Mouse (Mus musculus) forebrain, embryonic 12.5 days (tissue): ENCODE results near the gene Emid1. TPM values are rescaled to one million over a fixed set of nuclear protein-coding genes. Genes with fewer than 3 reads are reported as not detected.
A peak's percentile ranks its signal among the peaks of the same experiment; 100 is the strongest.

Experiments
- ATAC-seq: fragments of 200-750 bp; cut with Nextera tagmentation; 2 replicates; pipeline ENCODE4 v1.8.0; 2017; ENCODE audit warnings: moderate TSS enrichment; ENCODE audit not compliant: low FRiP score
- H3K27ac ChIP-seq: fragments of 300-500 bp; sonication (generic); 2 replicates; pipeline ENCODE4 v1.5.1; 2016; ENCODE audit warnings: mild to moderate bottlenecking
- H3K27me3 ChIP-seq: fragments of 300-500 bp; sonication (generic); 2 replicates; pipeline ENCODE4 v1.6.1; 2016; ENCODE audit warnings: mild to moderate bottlenecking
- H3K36me3 ChIP-seq: fragments of 300-500 bp; sonication (generic); replicated peaks from 2 replicates; pipeline ENCODE4 v1.6.1; 2016; ENCODE audit warnings: mild to moderate bottlenecking
- H3K4me1 ChIP-seq: fragments of 300-500 bp; sonication (generic); 2 replicates; pipeline ENCODE4 v1.6.1; 2016
- H3K4me2 ChIP-seq: fragments of 300-500 bp; sonication (generic); 2 replicates; pipeline ENCODE4 v1.6.1; 2016; ENCODE audit warnings: mild to moderate bottlenecking, moderate library complexity
- H3K4me3 ChIP-seq: fragments of 300-500 bp; sonication (generic); replicated peaks from 2 replicates; pipeline ENCODE4 v1.5.1; 2016; ENCODE audit warnings: mild to moderate bottlenecking
- H3K9ac ChIP-seq: fragments of 300-500 bp; sonication (generic); 2 replicates; pipeline ENCODE4 v1.6.1; 2016; ENCODE audit warnings: mild to moderate bottlenecking
- H3K9me3 ChIP-seq: fragments of 300-500 bp; sonication (generic); 2 replicates; pipeline ENCODE4 v1.6.1; 2016
- WGBS: fragments of 180-500 bp; shearing (Covaris S2); methylation state at CpG from one replicate; pipeline ENCODE4 v1.1.7; 2016; 5-methylcytosine and 5-hydroxymethylcytosine counted together
- polyA plus RNA-seq: library from polyadenylated mRNA; unstranded; fragments of >200 nt; fragmentation: Nextera tagmentation; extraction: Ambion mirVana; gene quantifications from 2 replicates; pipeline ENCODE4 v1.2.1, GENCODE M21; 2016

The Emid1 gene
- polyA plus RNA-seq, result 16.0 and 18.2 TPM in 2 replicates

DNA sequence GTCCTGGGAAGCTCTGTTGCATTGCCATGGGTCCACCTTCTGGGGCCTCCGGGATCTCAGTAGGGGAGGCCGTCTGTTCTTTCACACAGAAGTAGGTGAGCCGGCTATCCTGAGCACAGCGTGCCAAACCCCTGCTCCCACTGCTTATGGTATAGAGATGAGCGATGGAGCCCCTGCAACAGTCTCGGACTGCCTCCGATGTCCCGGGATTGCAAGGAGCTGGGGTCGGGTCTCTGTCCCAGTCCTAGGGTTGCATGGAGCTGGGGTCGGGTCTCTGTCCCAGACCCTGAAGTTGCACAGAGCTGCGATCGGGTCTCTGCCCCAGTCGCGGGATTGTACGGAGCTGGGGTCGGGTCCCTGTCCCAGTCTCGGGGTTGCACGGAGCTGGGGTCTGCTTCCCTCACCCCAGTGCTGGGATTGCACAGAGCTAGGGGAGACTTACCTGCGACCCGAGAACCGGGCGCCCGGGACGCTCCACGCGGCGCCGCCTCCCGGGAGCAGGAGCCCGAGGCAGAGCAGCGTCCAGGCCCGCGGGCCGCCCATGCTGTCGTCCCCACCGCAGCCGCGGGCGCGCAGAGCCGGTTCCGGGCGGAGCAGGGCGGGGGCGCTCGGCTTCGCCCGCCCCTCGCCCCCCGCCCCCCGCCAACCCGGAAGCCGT is at the start of gene Emid1:
TSS of gene Emid1 (minus strand) at position 578 of the 658 bp plus-strand sequence.
- Histone ChIP-seq H3K4me1 (peaks cover 46% of the 10 kb centered on the region), H3K4me2 (peak within 1 kb of the TSS; percentile 87), H3K9ac (peak within 1 kb of the TSS; percentile 70), H3K27ac (no peak within 1 kb of the TSS), H3K4me3 (peak within 1 kb of the TSS; percentile 57), H3K27me3 (peaks cover 39% of the 10 kb centered on the region), H3K36me3 (no peaks in the 10 kb centered on the region), H3K9me3 (no peaks in the 10 kb centered on the region)
- WGBS, result 0% methylated on average over 52 of the region's 53 CpGs
- ATAC-seq, result peak; percentile 39

- ATAC-seq, result no peak
- WGBS, result 89% methylated on average over 2 of the region's 2 CpGs
- no peaks in the 10 kb centered on the region for H3K36me3 ChIP-seq
- no peak overlapping the region for H3K4me2 ChIP-seq
- no peaks in the 10 kb centered on the region for H3K27me3 ChIP-seq
- no peak overlapping the region for H3K4me3 ChIP-seq
- H3K4me1 ChIP-seq, result peaks cover 14% of the 10 kb centered on the region; the same call in 1 of the 2 replicates
- no peak overlapping the region for H3K9ac ChIP-seq
- no peak overlapping the region for H3K27ac ChIP-seq
- H3K9me3 ChIP-seq, result no peaks in the 10 kb centered on the region
These were observed 47.8 kb upstream of the Emid1 start for GRCm38 (mm10) chr11:5199879-5200278.

- Histone ChIP-seq H3K27me3 (no peaks in the 10 kb centered on the region), H3K9ac (no peak overlapping the region), H3K4me2 (no peak overlapping the region), H3K4me1 (peaks cover 9% of the 10 kb centered on the region; the same call in 1 of the 2 replicates), H3K36me3 (peaks cover 7% of the 10 kb centered on the region; the same call in 1 of the 2 replicates), H3K4me3 (no peak overlapping the region), H3K27ac (no peak overlapping the region), H3K9me3 (no peaks in the 10 kb centered on the region)
- 93% methylated on average over 5 of the region's 5 CpGs for WGBS
- ATAC-seq, result no peak; the same call in 1 of the 2 replicates
These were observed 45.0 kb upstream of the Emid1 start for GRCm38 (mm10) chr11:5197068-5197467.

- Histone ChIP-seq H3K4me3 (no peak overlapping the region), H3K36me3 (peaks cover 7% of the 10 kb centered on the region; the same call in 1 of the 2 replicates), H3K27me3 (no peaks in the 10 kb centered on the region), H3K4me1 (0 out of 2 replicates have a peak, but pooled peaks cover 8% of the 10 kb centered on the region), H3K9ac (no peak overlapping the region), H3K4me2 (no peak overlapping the region), H3K9me3 (no peaks in the 10 kb centered on the region), H3K27ac (no peak overlapping the region)
- ATAC-seq, result no peak
- 54% methylated on average over 7 of the region's 7 CpGs for WGBS
These were observed 44.5 kb upstream of the Emid1 start for GRCm38 (mm10) chr11:5196583-5196982.

DNA sequence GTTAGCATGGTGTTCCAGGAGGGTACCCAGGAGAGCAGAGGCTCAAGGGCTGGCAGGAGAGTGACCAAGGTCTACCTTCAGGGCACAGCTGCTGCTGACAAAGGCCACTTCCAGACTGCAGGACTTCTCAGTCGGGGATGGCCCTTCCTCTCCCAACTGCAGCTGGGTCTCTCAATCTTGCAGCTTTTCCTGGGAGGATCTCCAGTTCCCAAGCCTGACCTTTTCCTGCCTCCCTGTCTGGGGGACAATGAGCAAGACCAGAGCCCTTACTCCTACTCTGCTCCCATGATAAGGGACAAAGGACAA is 41.5 kb upstream of the Emid1 start:
- H3K9ac ChIP-seq, result no peak overlapping the region
- H3K9me3 ChIP-seq, result no peaks in the 10 kb centered on the region
- H3K27ac ChIP-seq, result no peak overlapping the region
- no peak for ATAC-seq
- WGBS, result 59% methylated on average over 1 of the region's 1 CpGs
- H3K4me3 ChIP-seq, result no peak overlapping the region
- H3K4me1 ChIP-seq, result peaks cover 12% of the 10 kb centered on the region
- no peak overlapping the region for H3K4me2 ChIP-seq
- no peaks in the 10 kb centered on the region for H3K27me3 ChIP-seq
- H3K36me3 ChIP-seq, result peaks cover 7% of the 10 kb centered on the region; the same call in 1 of the 2 replicates

GRCm38 (mm10) chr11:5192840-5193575 is 41.0 kb upstream of the Emid1 start:
- WGBS, result 92% methylated on average over 8 of the region's 8 CpGs
- no peaks in the 10 kb centered on the region for H3K27me3 ChIP-seq
- H3K4me1 ChIP-seq, result peaks cover 12% of the 10 kb centered on the region
- H3K4me3 ChIP-seq, result no peak overlapping the region
- no peak overlapping the region for H3K27ac ChIP-seq
- H3K4me2 ChIP-seq, result no peak overlapping the region
- H3K9ac ChIP-seq, result no peak overlapping the region
- ATAC-seq, result no peak
- no peaks in the 10 kb centered on the region for H3K9me3 ChIP-seq
- H3K36me3 ChIP-seq, result peaks cover 7% of the 10 kb centered on the region; the same call in 1 of the 2 replicates

GRCm38 (mm10) chr11:5192084-5192516 is 40.0 kb upstream of the Emid1 start:
- ATAC-seq, result no peak
- Histone ChIP-seq H3K4me1 (peaks cover 12% of the 10 kb centered on the region), H3K27me3 (no peaks in the 10 kb centered on the region), H3K27ac (no peak overlapping the region), H3K36me3 (peaks cover 7% of the 10 kb centered on the region; the same call in 1 of the 2 replicates), H3K9ac (no peak overlapping the region), H3K9me3 (no peaks in the 10 kb centered on the region), H3K4me3 (no peak overlapping the region), H3K4me2 (no peak overlapping the region)
- 69% methylated on average over 9 of the region's 9 CpGs for WGBS

DNA sequence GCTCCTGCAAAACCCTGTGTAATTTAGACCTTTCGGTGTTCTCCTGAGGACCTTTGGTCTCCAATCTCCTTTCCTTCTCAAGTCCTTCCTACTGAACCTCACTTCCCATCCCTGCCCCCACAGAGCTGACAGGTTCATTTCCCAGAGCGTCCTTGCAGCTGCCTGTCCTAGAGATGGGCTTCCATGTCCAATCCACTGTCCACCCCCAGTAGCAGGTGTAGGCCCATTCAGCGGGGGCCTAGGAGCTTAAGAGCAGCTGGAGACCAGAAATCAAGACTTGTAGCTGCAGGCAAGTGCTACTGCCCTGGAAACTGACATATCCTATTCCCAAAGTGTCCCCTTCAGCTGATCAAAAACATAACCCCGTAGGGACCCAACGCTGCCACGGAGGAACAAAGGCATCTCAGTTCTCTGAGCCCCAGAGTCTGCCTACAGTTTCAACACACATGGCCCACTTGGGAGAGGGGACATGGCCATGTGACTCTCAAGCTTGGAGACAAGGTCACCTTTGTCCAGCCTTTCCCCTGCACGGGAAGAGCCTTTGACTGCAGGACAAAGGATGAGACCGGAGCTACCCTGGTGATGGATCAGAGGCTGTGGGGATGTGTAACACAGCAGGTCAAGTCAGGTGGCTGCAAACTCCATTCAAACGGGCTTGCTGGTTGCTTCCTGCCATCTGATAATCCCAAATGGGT is 37.3 kb upstream of the Emid1 start:
- no peak overlapping the region for H3K27ac ChIP-seq
- no peak overlapping the region for H3K4me2 ChIP-seq
- no peak overlapping the region for H3K4me3 ChIP-seq
- H3K4me1 ChIP-seq, result peaks cover 16% of the 10 kb centered on the region
- no peaks in the 10 kb centered on the region for H3K27me3 ChIP-seq
- peaks cover 2% of the 10 kb centered on the region; the same call in 1 of the 2 replicates for H3K36me3 ChIP-seq
- ATAC-seq, result no peak
- H3K9ac ChIP-seq, result no peak overlapping the region
- H3K9me3 ChIP-seq, result no peaks in the 10 kb centered on the region
- 67% methylated on average over 9 of the region's 9 CpGs for WGBS

DNA sequence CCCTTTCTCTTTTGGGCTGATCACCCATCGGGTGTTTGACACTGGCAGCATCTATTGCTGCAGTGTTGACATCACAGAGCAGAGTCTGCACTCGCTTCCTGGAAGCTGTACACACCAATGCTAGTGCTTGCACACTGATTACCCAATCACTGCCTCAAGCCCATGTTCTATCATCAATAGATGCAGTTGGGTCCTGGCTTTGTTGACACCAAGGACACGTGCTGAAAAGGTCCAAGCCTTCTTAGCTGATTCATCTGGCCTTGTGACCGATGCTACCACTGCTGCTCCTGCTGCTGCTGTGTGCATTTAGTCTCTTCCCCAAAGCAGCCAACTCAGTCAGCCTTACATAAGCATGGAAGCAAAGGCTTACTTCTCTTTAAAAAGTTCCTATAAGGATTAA is 36.1 kb upstream of the Emid1 start:
- Histone ChIP-seq H3K9ac (no peak overlapping the region), H3K4me3 (no peak overlapping the region), H3K27ac (no peak overlapping the region), H3K4me2 (no peak overlapping the region), H3K36me3 (no peaks in the 10 kb centered on the region), H3K27me3 (no peaks in the 10 kb centered on the region), H3K4me1 (peaks cover 23% of the 10 kb centered on the region), H3K9me3 (no peaks in the 10 kb centered on the region)
- WGBS, result 93% methylated on average over 4 of the region's 4 CpGs
- no peak for ATAC-seq

DNA sequence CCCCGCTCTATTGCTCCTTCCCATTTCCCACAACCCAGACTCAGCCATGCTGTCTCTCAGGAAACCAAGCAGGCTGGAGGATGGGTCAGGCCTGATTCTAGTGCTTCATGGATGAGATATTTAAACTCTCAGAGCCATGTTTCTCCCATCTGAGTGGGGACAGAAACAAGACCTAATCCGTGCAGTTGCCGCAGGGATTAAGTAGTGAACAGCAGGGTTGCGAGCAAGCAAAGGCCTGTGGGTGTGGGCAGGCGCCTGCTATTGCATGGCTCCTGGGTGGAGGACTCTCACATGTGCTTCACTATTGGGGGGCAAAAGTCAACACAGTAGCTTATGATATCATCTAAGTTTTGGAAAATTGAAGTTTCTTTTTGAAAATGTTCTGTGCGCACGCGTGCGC is 32.8 kb upstream of the Emid1 start:
- 77% methylated on average over 9 of the region's 9 CpGs for WGBS
- Histone ChIP-seq H3K4me3 (no peak overlapping the region), H3K4me2 (no peak overlapping the region), H3K9ac (0 out of 2 replicates have a peak overlapping the region, but pooled peaks have one; percentile 34), H3K36me3 (no peaks in the 10 kb centered on the region), H3K27ac (peak overlapping the region; percentile 54; the same call in 1 of the 2 replicates), H3K27me3 (no peaks in the 10 kb centered on the region; the same call in 1 of the 2 replicates), H3K9me3 (no peaks in the 10 kb centered on the region), H3K4me1 (peaks cover 28% of the 10 kb centered on the region)
- no peak for ATAC-seq

DNA sequence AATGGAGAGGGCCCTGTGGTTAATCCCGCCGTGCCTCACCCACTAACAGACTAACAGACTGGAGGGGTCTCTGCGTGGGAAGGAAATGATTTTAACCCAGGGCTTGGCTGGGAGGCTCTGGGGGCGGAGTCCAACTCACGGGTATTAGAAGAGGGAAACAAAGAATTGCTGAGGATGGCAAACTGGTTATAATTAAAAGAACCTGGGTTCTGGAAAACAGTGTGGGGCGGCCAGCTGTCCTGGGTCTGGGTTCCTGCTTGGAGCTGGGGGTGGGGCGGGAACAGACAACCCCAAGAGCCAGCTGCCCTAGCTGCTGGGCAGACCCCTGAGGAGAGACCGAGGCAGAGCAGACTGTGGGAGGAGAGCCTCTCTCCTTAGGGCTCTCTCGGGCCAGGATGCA is 32.2 kb upstream of the Emid1 start:
- H3K9ac ChIP-seq, result 0 out of 2 replicates have a peak overlapping the region, but pooled peaks have one; percentile 34
- no peaks in the 10 kb centered on the region for H3K36me3 ChIP-seq
- no peaks in the 10 kb centered on the region; the same call in 1 of the 2 replicates for H3K27me3 ChIP-seq
- H3K4me3 ChIP-seq, result no peak overlapping the region
- H3K4me1 ChIP-seq, result peaks cover 22% of the 10 kb centered on the region
- H3K4me2 ChIP-seq, result peak overlapping the region; percentile 4; the same call in 1 of the 2 replicates
- no peaks in the 10 kb centered on the region for H3K9me3 ChIP-seq
- ATAC-seq, result no peak
- peak overlapping the region; percentile 54 for H3K27ac ChIP-seq
- WGBS, result 30% methylated on average over 9 of the region's 9 CpGs

GRCm38 (mm10) chr11:5182870-5183269 is 30.8 kb upstream of the Emid1 start:
- H3K27me3 ChIP-seq, result no peaks in the 10 kb centered on the region; the same call in 1 of the 2 replicates
- H3K27ac ChIP-seq, result no peak overlapping the region
- no peaks in the 10 kb centered on the region for H3K9me3 ChIP-seq
- H3K4me2 ChIP-seq, result no peak overlapping the region
- peaks cover 27% of the 10 kb centered on the region for H3K4me1 ChIP-seq
- no peak overlapping the region for H3K9ac ChIP-seq
- 77% methylated on average over 4 of the region's 4 CpGs for WGBS
- H3K36me3 ChIP-seq, result no peaks in the 10 kb centered on the region
- no peak for ATAC-seq
- H3K4me3 ChIP-seq, result no peak overlapping the region
